Mouse (Mus musculus): ENCODE measurements around the gene Lmx1a.
A peak's percentile ranks its signal among the peaks of the same experiment; 100 is the strongest.

The Lmx1a gene

GRCm38 (mm10) chr1:167896234-167896633 is 207.2 kb downstream of the Lmx1a start:
- DNase-seq, result peak; percentile 18
